Mouse (Mus musculus) lung, postnatal 0 days (tissue): ENCODE measurements around the gene Pde2a. TPM values are rescaled to one million over a fixed set of nuclear protein-coding genes. Genes with fewer than 3 reads are reported as not detected.

Source experiments
- ATAC-seq: fragments of 200-750 bp; cut with Nextera tagmentation; 2 replicates; pipeline ENCODE4 v1.8.0; 2017; ENCODE audit warnings: moderate library complexity
- DNase-seq: peaks from one replicate; pipeline ENCODE4 v3.0.0-alpha.2; 2016; ENCODE audit warnings: low spot score
- H3K27ac ChIP-seq: fragments of 300-500 bp; sonication (generic); 2 replicates; pipeline ENCODE4 v1.5.1; 2014; ENCODE audit warnings: antibody characterized with exemption, mild to moderate bottlenecking, low read length, mixed read lengths
- H3K27me3 ChIP-seq: fragments of 300-500 bp; sonication (generic); replicated peaks from 2 replicates; pipeline ENCODE4 v1.6.1; 2014; ENCODE audit warnings: low read length, mixed read lengths; ENCODE audit not compliant: insufficient read depth
- H3K36me3 ChIP-seq: fragments of 300-500 bp; sonication (generic); 2 replicates; pipeline ENCODE4 v1.6.1; 2014; ENCODE audit warnings: low read length, mixed read lengths; ENCODE audit not compliant: insufficient read depth
- H3K4me1 ChIP-seq: fragments of 300-500 bp; sonication (generic); 2 replicates; pipeline ENCODE4 v1.6.1; 2014; ENCODE audit warnings: antibody characterized with exemption, low read depth, low read length, mixed read lengths; ENCODE audit not compliant: insufficient read depth
- H3K4me2 ChIP-seq: fragments of 300-500 bp; sonication (generic); replicated peaks from 2 replicates; pipeline ENCODE4 v1.6.1; 2014; ENCODE audit warnings: low read depth, mild to moderate bottlenecking, low read length, moderate library complexity, mixed read lengths
- H3K4me3 ChIP-seq: fragments of 300-500 bp; sonication (generic); 2 replicates; pipeline ENCODE4 v1.5.1; 2014; ENCODE audit warnings: low read depth, low read length
- H3K9ac ChIP-seq: fragments of 300-500 bp; sonication (generic); replicated peaks from 2 replicates; pipeline ENCODE4 v1.6.1; 2014; ENCODE audit warnings: low read depth, mild to moderate bottlenecking
- H3K9me3 ChIP-seq: fragments of 300-500 bp; sonication (generic); 2 replicates; pipeline ENCODE4 v1.6.1; 2016; ENCODE audit warnings: low read length, mixed read lengths
- CTCF ChIP-seq: IDR thresholded peaks from 2 replicates; pipeline ENCODE4 v1.5.1; 2016; ENCODE audit warnings: antibody characterized with exemption, mild to moderate bottlenecking
- EP300 ChIP-seq: IDR thresholded peaks from 2 replicates; pipeline ENCODE4 v1.6.1; 2016; ENCODE audit warnings: antibody characterized with exemption, mild to moderate bottlenecking, control low read depth
- WGBS: fragments of 180-500 bp; shearing (Covaris S2); extraction: QIAGEN DNeasy Blood & Tissue Kit; methylation state at CpG from one replicate; pipeline ENCODE4 v1.1.7; 2014; 5-methylcytosine and 5-hydroxymethylcytosine counted together
- polyA plus RNA-seq: library from polyadenylated mRNA; unstranded; fragments of >200 nt; fragmentation: Nextera tagmentation; extraction: Ambion mirVana; gene quantifications from 2 replicates; pipeline ENCODE4 v1.2.1, GENCODE M21; 2015

Pde2a gene
- polyA plus RNA-seq, 1 experiment from 2014 or later: 4.3 TPM

DNA sequence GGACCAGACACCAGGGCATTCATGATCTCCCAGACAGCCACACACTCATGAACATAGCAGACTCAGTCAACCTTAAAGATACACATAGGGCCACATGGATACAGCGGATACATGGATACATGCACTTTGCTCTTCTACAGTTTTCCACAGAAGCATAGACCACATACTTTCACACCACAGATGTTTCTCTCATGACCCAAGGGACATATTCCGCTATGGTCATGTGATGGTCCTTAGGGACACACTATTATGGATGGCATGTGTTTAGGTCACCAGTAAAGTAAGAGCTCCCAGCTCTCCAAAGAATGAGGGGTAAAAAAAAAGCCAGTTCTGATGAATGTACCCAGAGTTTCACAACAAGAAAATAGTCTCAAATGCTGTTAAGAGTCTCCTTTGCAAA lies 49.9 kb downstream of the Pde2a start:
- no peaks in the 10 kb centered on the region for H3K36me3 ChIP-seq
- H3K9ac ChIP-seq: no peak overlapping the region
- no peak for TF ChIP-seq CTCF
- no peak for TF ChIP-seq EP300
- no peaks in the 10 kb centered on the region for H3K27me3 ChIP-seq
- no peak overlapping the region for H3K4me3 ChIP-seq
- no peaks in the 10 kb centered on the region for H3K9me3 ChIP-seq
- H3K27ac ChIP-seq: no peak overlapping the region
- H3K4me1 ChIP-seq: peaks cover 4% of the 10 kb centered on the region
- no peak for DNase-seq
- H3K4me2 ChIP-seq: no peak overlapping the region
- no peak for ATAC-seq
- WGBS: 84% methylated on average over 2 of the region's 2 CpGs

- H3K36me3 ChIP-seq: no peaks in the 10 kb centered on the region
- ATAC-seq: no peak
- H3K27ac ChIP-seq: no peak overlapping the region
- H3K4me1 ChIP-seq: peaks cover 3% of the 10 kb centered on the region
- TF ChIP-seq EP300 (no peak), CTCF (no peak)
- no peak for DNase-seq
- no peak overlapping the region for H3K4me3 ChIP-seq
- H3K9ac ChIP-seq: no peak overlapping the region
- H3K4me2 ChIP-seq: no peak overlapping the region
- H3K9me3 ChIP-seq: no peaks in the 10 kb centered on the region
- no peaks in the 10 kb centered on the region for H3K27me3 ChIP-seq
- WGBS: 74% methylated on average over 3 of the region's 3 CpGs
These were observed 50.5 kb downstream of the Pde2a start for GRCm38 (mm10) chr7:101471968-101472480.

GRCm38 (mm10) chr7:101472598-101473558 lies 51.4 kb downstream of the Pde2a start:
- DNase-seq (no peak), ATAC-seq (no peak)
- Histone ChIP-seq H3K27me3 (no peaks in the 10 kb centered on the region), H3K4me3 (no peak overlapping the region), H3K9ac (no peak overlapping the region), H3K4me1 (no peaks in the 10 kb centered on the region), H3K36me3 (no peaks in the 10 kb centered on the region), H3K9me3 (no peaks in the 10 kb centered on the region), H3K4me2 (no peak overlapping the region), H3K27ac (no peak overlapping the region)
- WGBS: 37% methylated on average over 10 of the region's 10 CpGs
- TF ChIP-seq CTCF (no peak), EP300 (no peak)

GRCm38 (mm10) chr7:101474399-101474811 lies 52.9 kb downstream of the Pde2a start:
- DNase-seq: no peak
- no peaks in the 10 kb centered on the region for H3K27me3 ChIP-seq
- no peak overlapping the region for H3K9ac ChIP-seq
- no peak overlapping the region for H3K4me3 ChIP-seq
- WGBS: 55% methylated on average over 5 of the region's 5 CpGs
- no peaks in the 10 kb centered on the region for H3K36me3 ChIP-seq
- H3K27ac ChIP-seq: no peak overlapping the region
- TF ChIP-seq EP300 (no peak), CTCF (no peak)
- no peak overlapping the region for H3K4me2 ChIP-seq
- ATAC-seq: no peak
- no peaks in the 10 kb centered on the region for H3K9me3 ChIP-seq
- no peaks in the 10 kb centered on the region for H3K4me1 ChIP-seq

GRCm38 (mm10) chr7:101476028-101476427 lies 54.5 kb downstream of the Pde2a start:
- DNase-seq (no peak), ATAC-seq (no peak)
- TF ChIP-seq EP300 (no peak), CTCF (no peak)
- no peak overlapping the region for H3K4me2 ChIP-seq
- H3K27me3 ChIP-seq: no peaks in the 10 kb centered on the region
- WGBS: 57% methylated on average over 3 of the region's 3 CpGs
- no peak overlapping the region for H3K27ac ChIP-seq
- no peaks in the 10 kb centered on the region for H3K4me1 ChIP-seq
- no peak overlapping the region for H3K4me3 ChIP-seq
- no peaks in the 10 kb centered on the region for H3K9me3 ChIP-seq
- no peak overlapping the region for H3K9ac ChIP-seq
- H3K36me3 ChIP-seq: no peaks in the 10 kb centered on the region

- Histone ChIP-seq H3K4me2 (no peak overlapping the region), H3K27me3 (no peaks in the 10 kb centered on the region), H3K36me3 (no peaks in the 10 kb centered on the region), H3K9me3 (no peaks in the 10 kb centered on the region), H3K27ac (no peak overlapping the region), H3K9ac (no peak overlapping the region), H3K4me1 (no peaks in the 10 kb centered on the region), H3K4me3 (no peak overlapping the region)
- WGBS: 51% methylated on average over 4 of the region's 4 CpGs
- ATAC-seq (no peak), DNase-seq (no peak)
- TF ChIP-seq EP300 (no peak), CTCF (no peak)
These were observed 55.0 kb downstream of the Pde2a start for GRCm38 (mm10) chr7:101476493-101476892.
